Mouse (Mus musculus) erythroblast, embryonic 14.5 days (primary cell): ENCODE data around the gene Ak5.

Experiments used
- GATA1 ChIP-seq: IDR thresholded peaks from 2 replicates; pipeline ENCODE4 v1.6.1; 2012; ENCODE audit warnings: low read length, inconsistent platforms, mixed read lengths
- TAL1 ChIP-seq: IDR thresholded peaks from 3 replicates; pipeline ENCODE4 v1.6.1; 2012; ENCODE audit warnings: low read length, inconsistent platforms, mixed read lengths

DNA sequence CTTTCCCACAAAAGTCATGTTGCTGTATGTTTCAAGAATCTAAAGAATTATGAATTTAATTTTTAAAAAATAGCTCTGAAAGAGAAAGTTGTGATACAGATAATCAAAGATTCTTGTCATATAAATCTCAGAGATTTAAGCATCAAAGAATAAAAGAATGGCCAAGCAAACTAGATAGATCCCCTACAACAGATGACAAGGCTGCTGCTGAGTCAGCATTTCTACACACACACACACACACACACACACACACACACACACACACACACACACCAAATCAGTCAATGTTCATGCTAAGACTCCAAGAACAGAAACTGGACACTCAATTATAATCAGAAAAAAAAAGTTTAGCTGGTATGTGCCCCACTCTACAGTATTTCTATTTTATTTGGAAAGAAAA is 85.1 kb downstream of the Ak5 start:
- TF ChIP-seq TAL1 (no peak), GATA1 (no peak)
